Mouse (Mus musculus) hindlimb bud, embryonic 11.5 days (tissue): ENCODE measurements around the gene Znrf4.
"Not testable (repeated sequence)": the region's sequence is repeated elsewhere in the genome, so short reads cannot be mapped to it uniquely, and the experiment has no call there.

Experiments used
- DNase-seq: peaks from one replicate; pipeline ENCODE4 v3.0.0-alpha.2; 2012; ENCODE audit warnings: low read depth, low spot score; ENCODE audit errors: extremely low spot score

Znrf4 gene

GRCm38 (mm10) chr17:56536192-56536591, 24.0 kb upstream of the Znrf4 start:
- DNase-seq, result no peak

GRCm38 (mm10) chr17:56524943-56525342, 12.7 kb upstream of the Znrf4 start:
- DNase-seq, result no peak

GRCm38 (mm10) chr17:56522744-56523143, 10.5 kb upstream of the Znrf4 start:
- no peak for DNase-seq

- no peak for DNase-seq
Observed at GRCm38 (mm10) chr17:56515690-56516410, 3.6 kb upstream of the Znrf4 start.

GRCm38 (mm10) chr17:56514916-56515315, 2.7 kb upstream of the Znrf4 start:
- no peak for DNase-seq

GRCm38 (mm10) chr17:56514330-56514729, 2.1 kb upstream of the Znrf4 start:
- DNase-seq, result no peak

GRCm38 (mm10) chr17:56511707-56512090, 532 bp downstream of the Znrf4 start:
- no peak for DNase-seq

- no peak for DNase-seq
Observed at GRCm38 (mm10) chr17:56510970-56511706, 1.1 kb downstream of the Znrf4 start.

- no peak for DNase-seq
Observed at GRCm38 (mm10) chr17:56510473-56510969, 1.7 kb downstream of the Znrf4 start.

GRCm38 (mm10) chr17:56509707-56510472, 2.3 kb downstream of the Znrf4 start:
- no peak for DNase-seq

- no peak for DNase-seq
Observed at GRCm38 (mm10) chr17:56509021-56509640, 3.1 kb downstream of the Znrf4 start.

GRCm38 (mm10) chr17:56507161-56508068, 4.8 kb downstream of the Znrf4 start:
- peak; percentile 85 for DNase-seq

GRCm38 (mm10) chr17:56506417-56507065, 5.7 kb downstream of the Znrf4 start:
- DNase-seq, result no peak

GRCm38 (mm10) chr17:56505401-56505800, 6.8 kb downstream of the Znrf4 start:
- no peak for DNase-seq

- no peak for DNase-seq
Observed at GRCm38 (mm10) chr17:56502526-56502925, 9.7 kb downstream of the Znrf4 start.

GRCm38 (mm10) chr17:56501635-56502400, 10.4 kb downstream of the Znrf4 start:
- not testable (repeated sequence) for DNase-seq

- DNase-seq, result no peak
Observed at GRCm38 (mm10) chr17:56499229-56499628, 13.0 kb downstream of the Znrf4 start.

GRCm38 (mm10) chr17:56494480-56494879, 17.8 kb downstream of the Znrf4 start:
- DNase-seq, result no peak

GRCm38 (mm10) chr17:56493841-56494240, 18.4 kb downstream of the Znrf4 start:
- no peak for DNase-seq
